7 mouse cellular contexts compared by ENCODE assay signal in the genomic region with DNA sequence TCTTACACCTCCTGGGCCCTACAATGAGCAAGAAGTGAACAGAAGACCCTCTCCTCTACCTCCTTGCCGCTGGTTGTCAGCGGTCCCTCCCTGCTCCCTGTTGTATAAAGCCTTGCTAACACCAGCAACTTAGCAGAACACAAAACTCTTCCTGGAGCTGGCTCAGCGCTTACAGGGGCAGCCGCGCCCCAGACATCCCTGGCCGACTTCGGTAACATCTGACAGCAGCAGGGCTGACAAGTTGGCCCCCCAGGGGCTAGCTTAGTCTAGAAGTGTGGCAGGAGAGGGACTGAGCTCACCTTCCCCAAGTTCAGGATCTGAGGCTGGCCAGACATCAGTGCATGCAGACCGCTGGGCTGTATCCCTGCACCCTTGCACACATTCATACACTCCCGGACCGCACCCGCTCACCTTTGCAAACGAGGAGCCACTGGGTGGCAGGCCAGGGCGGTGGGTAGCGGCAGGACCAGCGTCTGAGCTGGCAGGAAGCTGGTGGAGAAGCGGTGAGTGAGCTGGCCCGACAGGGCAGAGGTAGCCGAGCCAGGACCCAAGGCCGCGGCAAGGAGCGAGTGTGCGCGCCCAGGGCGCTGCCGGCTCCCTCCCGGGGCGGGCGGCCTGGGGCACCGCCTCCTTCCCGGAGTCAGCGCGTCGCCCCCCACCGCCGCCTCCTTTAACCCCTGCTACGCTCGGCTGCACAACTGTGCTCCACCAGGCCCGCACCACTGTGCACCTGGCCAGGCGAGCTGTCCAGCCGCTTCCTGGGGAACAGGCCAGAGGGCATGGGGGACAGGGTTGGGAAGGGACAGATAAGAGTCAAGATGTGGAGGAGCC.
A peak's percentile ranks its signal among the peaks of the same experiment; 100 is the strongest.
DNase-seq lines count a peak whose midpoint lies in the region; ATAC-seq and TF ChIP-seq lines count a peak whose summit lies in the region.

No protein-coding gene starts in this region.

- ATAC-seq in forebrain, embryonic 13.5 days: peak; percentile 31; the same call in 1 of the 2 replicates
- peak; percentile 21; the same call in 1 of the 2 replicates for ATAC-seq in limb, embryonic 14.5 days (ENCODE audit: low FRiP score, low read depth)
- peak; percentile 34; the same call in 1 of the 2 replicates for ATAC-seq in midbrain, embryonic 14.5 days (ENCODE audit: low FRiP score, low TSS enrichment)

- DNase-seq in adrenal gland, postnatal 36 days: peak; percentile 88 to 90
- no peak for DNase-seq in hindbrain, embryonic 10.5 days (ENCODE audit: low spot score)
- no peak for DNase-seq in limb, embryonic 14.5 days (ENCODE audit: low spot score)
- DNase-seq in midbrain, embryonic 14.5 days: peak; percentile 58
- DNase-seq in testis, postnatal 10 days (ENCODE audit: low spot score): peak; percentile 62
- DNase-seq in cerebellum, adult 11-12 months: no peak

- H3K36me3 ChIP-seq in forebrain, embryonic 13.5 days (ENCODE audit: poor library complexity, severe bottlenecking): no peaks in the 10 kb centered on the region
- H3K36me3 ChIP-seq in hindbrain, embryonic 10.5 days: no peaks in the 10 kb centered on the region
- H3K36me3 ChIP-seq in limb, embryonic 14.5 days (ENCODE audit: control insufficient read depth, insufficient read depth, low read length): peaks cover 7% of the 10 kb centered on the region; the same call in 1 of the 2 replicates
- no peaks in the 10 kb centered on the region for H3K36me3 ChIP-seq in midbrain, embryonic 14.5 days (ENCODE audit: control insufficient read depth, insufficient read depth, low read length)

- no peak overlapping the region for H3K27ac ChIP-seq in forebrain, embryonic 13.5 days
- peak overlapping the region; percentile 56 for H3K27ac ChIP-seq in hindbrain, embryonic 10.5 days
- peak overlapping the region; percentile 21; the same call in 1 of the 2 replicates for H3K27ac ChIP-seq in limb, embryonic 14.5 days (replicated peaks; ENCODE audit: low read depth, low read length)
- no peak overlapping the region for H3K27ac ChIP-seq in midbrain, embryonic 14.5 days (replicated peaks; ENCODE audit: low read depth, low read length)

- peaks cover 19% of the 10 kb centered on the region for H3K4me1 ChIP-seq in forebrain, embryonic 13.5 days
- peaks cover 59% of the 10 kb centered on the region for H3K4me1 ChIP-seq in hindbrain, embryonic 10.5 days (replicated peaks)
- H3K4me1 ChIP-seq in limb, embryonic 14.5 days (ENCODE audit: control insufficient read depth, insufficient read depth, low read length): peaks cover 53% of the 10 kb centered on the region
- H3K4me1 ChIP-seq in midbrain, embryonic 14.5 days (ENCODE audit: control insufficient read depth, insufficient read depth, low read length): peaks cover 7% of the 10 kb centered on the region; the same call in 1 of the 2 replicates

- 3% methylated on average over 40 of the region's 40 CpGs for WGBS in forebrain, embryonic 13.5 days
- WGBS in hindbrain, embryonic 10.5 days: 4% methylated on average over 40 of the region's 40 CpGs
- WGBS in limb, embryonic 14.5 days: 4% methylated on average over 38 of the region's 40 CpGs
- 2% methylated on average over 40 of the region's 40 CpGs for WGBS in midbrain, embryonic 14.5 days

- TF ChIP-seq POLR2A in limb, embryonic 14.5 days (IDR thresholded peaks at IDR 0.05; ENCODE audit: borderline replicate concordance, extremely low read depth, insufficient read depth, insufficient read length): no peak

- peak overlapping the region; percentile 29 for H3K4me3 ChIP-seq in forebrain, embryonic 13.5 days
- peak overlapping the region; percentile 49 for H3K4me3 ChIP-seq in hindbrain, embryonic 10.5 days
- peak overlapping the region; percentile 38 for H3K4me3 ChIP-seq in limb, embryonic 14.5 days (replicated peaks; ENCODE audit: low read length)
- peak overlapping the region; percentile 34 for H3K4me3 ChIP-seq in midbrain, embryonic 14.5 days (replicated peaks; ENCODE audit: low read depth, low read length)

- no peaks in the 10 kb centered on the region for H3K9me3 ChIP-seq in forebrain, embryonic 13.5 days (replicated peaks)
- no peaks in the 10 kb centered on the region for H3K9me3 ChIP-seq in hindbrain, embryonic 10.5 days
- no peaks in the 10 kb centered on the region for H3K9me3 ChIP-seq in limb, embryonic 14.5 days (ENCODE audit: control insufficient read depth, low read length)
- no peaks in the 10 kb centered on the region for H3K9me3 ChIP-seq in midbrain, embryonic 14.5 days (ENCODE audit: control insufficient read depth, low read length)

- peak overlapping the region; percentile 46; the same call in 1 of the 2 replicates for H3K9ac ChIP-seq in forebrain, embryonic 13.5 days
- peak overlapping the region; percentile 50 for H3K9ac ChIP-seq in limb, embryonic 14.5 days (ENCODE audit: low read depth, low read length, severe bottlenecking)
- peak overlapping the region; percentile 50 for H3K9ac ChIP-seq in midbrain, embryonic 14.5 days (replicated peaks; ENCODE audit: low read length)

- peaks cover 25% of the 10 kb centered on the region for H3K27me3 ChIP-seq in forebrain, embryonic 13.5 days
- H3K27me3 ChIP-seq in hindbrain, embryonic 10.5 days (ENCODE audit: insufficient read depth, poor library complexity, severe bottlenecking): peaks cover 49% of the 10 kb centered on the region
- H3K27me3 ChIP-seq in limb, embryonic 14.5 days (ENCODE audit: control insufficient read depth, insufficient read depth, low read length): no peaks in the 10 kb centered on the region
- peaks cover 8% of the 10 kb centered on the region for H3K27me3 ChIP-seq in midbrain, embryonic 14.5 days (ENCODE audit: control insufficient read depth, insufficient read depth, low read length)

- H3K4me2 ChIP-seq in forebrain, embryonic 13.5 days: peak overlapping the region; percentile 58
- peak overlapping the region; percentile 54 for H3K4me2 ChIP-seq in limb, embryonic 14.5 days (replicated peaks; ENCODE audit: low read depth, low read length, severe bottlenecking)
- peak overlapping the region; percentile 57 for H3K4me2 ChIP-seq in midbrain, embryonic 14.5 days (ENCODE audit: low read length)

Comparison
In these comparisons a context has a peak if more than half of its experiments do, and no peak if none do; other contexts are left out.
1. DNase-seq: peak in adrenal gland, postnatal 36 days (2 of 2), midbrain, embryonic 14.5 days (single experiment) and testis, postnatal 10 days (single experiment); none in hindbrain, embryonic 10.5 days (single experiment), limb, embryonic 14.5 days (single experiment) and cerebellum, adult 11-12 months (single experiment).
2. H3K27ac ChIP-seq: peak in hindbrain, embryonic 10.5 days (single experiment) and limb, embryonic 14.5 days (single experiment); none in forebrain, embryonic 13.5 days (single experiment) and midbrain, embryonic 14.5 days (single experiment).
3. Peak in every context shown above with its lines, with median percentiles within 50 percentile points of each other: ATAC-seq, H3K4me2 ChIP-seq, H3K4me3 ChIP-seq and H3K9ac ChIP-seq.